Mouse (Mus musculus) heart, embryonic 10.5 days (tissue): ENCODE results near the gene Eml3. TPM values are rescaled to one million over a fixed set of nuclear protein-coding genes. Genes with fewer than 3 reads are reported as not detected.

ENCODE experiments used
- DNase-seq: peaks from one replicate; pipeline ENCODE4 v3.0.0-alpha.2; 2017; ENCODE audit warnings: low spot score
- H3K27ac ChIP-seq: fragments of 300-500 bp; sonication (generic); 2 replicates; pipeline ENCODE4 v1.5.1; 2016; ENCODE audit warnings: mild to moderate bottlenecking
- H3K27me3 ChIP-seq: fragments of 300-500 bp; sonication (generic); 2 replicates; pipeline ENCODE4 v1.6.1; 2016; ENCODE audit warnings: mild to moderate bottlenecking; ENCODE audit not compliant: poor library complexity, insufficient read depth, severe bottlenecking
- H3K36me3 ChIP-seq: fragments of 300-500 bp; sonication (generic); 2 replicates; pipeline ENCODE4 v1.6.1; 2016; ENCODE audit warnings: mild to moderate bottlenecking, moderate library complexity
- H3K4me1 ChIP-seq: fragments of 300-500 bp; sonication (generic); 2 replicates; pipeline ENCODE4 v1.6.1; 2016; ENCODE audit warnings: mild to moderate bottlenecking
- H3K4me3 ChIP-seq: fragments of 300-500 bp; sonication (generic); 2 replicates; pipeline ENCODE4 v1.5.1; 2016; ENCODE audit warnings: mild to moderate bottlenecking, moderate library complexity
- H3K9me3 ChIP-seq: fragments of 300-500 bp; sonication (generic); 2 replicates; pipeline ENCODE4 v1.6.1; 2016; ENCODE audit warnings: mild to moderate bottlenecking, moderate library complexity
- WGBS: fragments of 180-500 bp; shearing (Covaris S2); methylation state at CpG from one replicate; pipeline ENCODE4 v1.1.7; 2016; 5-methylcytosine and 5-hydroxymethylcytosine counted together
- microRNA-seq: library from miRNA; unstranded; fragments of <30 nt; microRNA quantifications from one replicate; pipeline ENCODE4, GENCODE M21; 2017
- polyA plus RNA-seq: library from polyadenylated mRNA; unstranded; fragments of >200 nt; fragmentation: Nextera tagmentation; extraction: Ambion mirVana; gene quantifications from 2 replicates; pipeline ENCODE4 v1.2.1, GENCODE M21; 2016

Gene Eml3
- polyA plus RNA-seq, 1 experiment from 2014 or later: 24.4 TPM

- WGBS: 12% methylated on average over 15 of the region's 15 CpGs
- Histone ChIP-seq H3K4me1 (peaks cover 84% of the 10 kb centered on the region), H3K27ac (peak overlapping the region; percentile 95), H3K4me3 (peak overlapping the region; percentile 81), H3K36me3 (no peaks in the 10 kb centered on the region), H3K9me3 (no peaks in the 10 kb centered on the region), H3K27me3 (peaks cover 8% of the 10 kb centered on the region; the same call in 1 of the 2 replicates)
- no peak for DNase-seq
These were observed 59.2 kb downstream of the Eml3 start for GRCm38 (mm10) chr19:8988346-8989065.

DNA sequence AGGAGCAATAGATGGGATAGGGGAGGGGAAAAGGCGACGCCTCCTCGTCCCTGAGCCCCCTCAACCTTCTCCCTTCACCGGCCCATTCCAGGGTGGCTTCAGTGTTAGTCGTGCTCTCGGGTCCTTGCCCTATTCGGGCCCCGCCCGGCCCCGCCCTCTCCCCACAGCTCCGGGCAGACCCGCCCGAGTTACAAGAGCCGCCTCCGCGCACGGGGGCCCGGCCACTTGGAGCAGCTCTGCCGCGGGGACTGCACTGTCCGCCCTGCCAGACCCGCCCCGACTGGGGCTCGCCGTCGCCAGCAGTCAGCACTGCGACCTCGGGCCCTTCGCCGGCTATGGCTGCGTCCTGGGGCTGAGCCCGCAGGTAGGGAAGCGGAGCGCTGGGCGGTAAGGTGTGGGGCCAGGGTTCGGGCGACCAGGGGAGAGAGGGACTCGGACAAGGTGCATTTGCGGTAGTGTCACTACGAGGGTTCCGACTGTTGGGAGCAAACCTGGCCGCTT is 59.8 kb downstream of the Eml3 start, which contains the start of gene Ahnak:
Gene Ahnak, plus strand, starts transcription at position 219 of the 501 bp plus-strand sequence.
- Histone ChIP-seq H3K27me3 (peaks cover 8% of the 10 kb centered on the region; the same call in 1 of the 2 replicates), H3K9me3 (no peaks in the 10 kb centered on the region), H3K27ac (peak within 1 kb of the TSS; percentile 95), H3K36me3 (no peaks in the 10 kb centered on the region), H3K4me3 (peak within 1 kb of the TSS; percentile 81), H3K4me1 (peaks cover 80% of the 10 kb centered on the region)
- peak; percentile 93 for DNase-seq
- WGBS: under 1% methylated on average over 42 of the region's 42 CpGs

DNA sequence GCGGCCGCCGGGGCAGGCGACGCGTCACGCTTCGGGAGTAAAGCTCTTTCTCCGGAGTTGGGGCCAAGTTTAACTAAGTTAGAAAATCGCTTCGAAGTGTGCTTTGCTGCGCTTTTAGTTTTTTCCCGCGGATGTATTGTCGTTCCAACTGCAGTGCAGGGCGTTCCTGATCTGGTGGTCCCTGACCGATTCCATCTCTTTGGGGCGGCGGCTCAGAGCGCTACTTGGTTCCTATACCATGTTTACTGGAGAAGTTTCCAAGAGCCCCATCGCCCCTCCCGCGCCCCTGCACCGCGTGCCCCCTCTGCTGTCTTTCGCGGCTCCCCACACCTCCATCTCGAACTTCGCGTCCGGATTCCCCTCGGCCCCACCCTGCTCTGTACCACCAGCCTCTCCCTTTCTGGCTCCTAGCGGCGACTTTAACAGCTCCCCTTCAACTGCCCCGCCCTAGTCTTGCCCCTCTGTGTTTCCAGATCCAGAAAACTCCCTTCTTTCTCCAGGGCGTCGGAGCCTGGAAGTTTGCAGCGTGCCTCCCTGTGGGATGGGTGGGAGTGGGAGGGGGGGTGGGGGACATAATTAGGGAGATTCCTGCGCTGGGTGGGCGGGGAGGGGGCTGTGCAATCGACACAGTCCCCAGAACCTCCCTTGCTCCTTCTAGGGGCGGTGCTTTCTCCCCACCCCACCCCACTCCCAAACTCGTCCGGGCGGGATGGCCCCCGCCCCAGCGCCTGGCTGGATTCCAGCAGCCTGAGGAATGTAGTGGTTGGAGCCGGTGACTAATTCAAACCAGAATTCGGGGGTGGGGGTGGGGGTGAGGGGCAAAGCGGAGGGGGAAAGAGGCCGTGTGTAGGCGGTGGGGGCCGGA is 60.4 kb downstream of the Eml3 start:
- peak overlapping the region; percentile 95 for H3K27ac ChIP-seq
- peaks cover 8% of the 10 kb centered on the region; the same call in 1 of the 2 replicates for H3K27me3 ChIP-seq
- peak; percentile 90 for DNase-seq
- peaks cover 74% of the 10 kb centered on the region for H3K4me1 ChIP-seq
- under 1% methylated on average over 53 of the region's 53 CpGs for WGBS
- H3K4me3 ChIP-seq: peak overlapping the region; percentile 81
- no peaks in the 10 kb centered on the region for H3K9me3 ChIP-seq
- no peaks in the 10 kb centered on the region for H3K36me3 ChIP-seq

DNA sequence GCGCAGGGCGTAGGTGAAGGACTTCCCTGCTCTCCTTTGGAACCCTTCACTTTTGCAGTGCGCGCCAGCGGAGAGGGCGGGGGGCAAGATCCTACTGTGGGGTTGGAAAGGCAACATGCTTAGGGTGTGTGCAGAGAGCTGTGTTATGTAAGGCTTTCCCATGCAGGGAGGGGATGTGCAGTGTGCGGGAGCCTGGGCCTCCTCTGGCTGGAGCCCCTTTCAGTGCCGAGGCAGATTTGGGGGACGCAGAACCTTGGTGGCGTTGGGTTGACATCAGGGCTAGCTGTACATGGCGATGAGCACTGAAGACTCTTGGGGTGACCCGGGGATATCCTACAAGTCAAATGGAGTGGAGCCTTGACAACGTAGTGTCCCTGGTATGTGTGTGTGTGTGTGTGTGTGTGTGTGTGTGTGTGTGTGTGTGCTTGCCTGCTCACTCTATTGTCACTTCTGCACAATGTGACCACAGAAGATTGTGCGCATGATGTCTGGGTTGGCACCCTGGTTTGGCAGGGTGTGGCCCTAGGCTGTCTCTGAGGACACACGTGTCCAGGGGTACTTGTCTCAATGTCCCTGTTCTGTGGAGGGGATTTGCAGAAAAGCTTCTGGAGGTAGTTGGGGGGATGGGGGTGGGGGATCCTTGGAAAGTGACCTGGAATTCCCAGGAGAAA is 61.2 kb downstream of the Eml3 start:
- peak; percentile 83 for DNase-seq

More for the DNA sequence above, 61.2 kb downstream of the Eml3 start:
- H3K27me3 ChIP-seq: peaks cover 8% of the 10 kb centered on the region; the same call in 1 of the 2 replicates
- H3K9me3 ChIP-seq: no peaks in the 10 kb centered on the region
- H3K27ac ChIP-seq: peak overlapping the region; percentile 95
- peaks cover 74% of the 10 kb centered on the region for H3K4me1 ChIP-seq
- WGBS: 11% methylated on average over 15 of the region's 15 CpGs
- H3K4me3 ChIP-seq: peak overlapping the region; percentile 81
- H3K36me3 ChIP-seq: no peaks in the 10 kb centered on the region

Small RNA genes lying within 50 kb of the gene (microRNA-seq; reads per million reads assigned to microRNA genes)
- gene Mir5136: not detected

Other genes with a start within 250 kb of the Eml3 start
- gene Slc3a2, start 206.2 kb upstream of the Eml3 start, polyA plus RNA-seq: 91.8 and 104 TPM in 2 replicates
- 76.6 and 101 TPM in 2 replicates for gene Wdr74, start 193.7 kb upstream of the Eml3 start, polyA plus RNA-seq
- gene 1700092M07Rik, start 188.8 kb upstream of the Eml3 start, polyA plus RNA-seq: 1.6 and 2.1 TPM in 2 replicates
- gene Stx5a, start 188.1 kb upstream of the Eml3 start, polyA plus RNA-seq: 83.1 and 91.1 TPM in 2 replicates
- 156 and 193 TPM in 2 replicates for gene Nxf1, start 172.5 kb upstream of the Eml3 start, polyA plus RNA-seq
- 134 and 136 TPM in 2 replicates for gene Tmem223, start 158.6 kb upstream of the Eml3 start, polyA plus RNA-seq
- 57.4 and 60.0 TPM in 2 replicates for gene Tmem179b, start 155.1 kb upstream of the Eml3 start, polyA plus RNA-seq
- 29.7 and 36.1 TPM in 2 replicates for gene Taf6l, start 143.1 kb upstream of the Eml3 start, polyA plus RNA-seq
- gene Polr2g, start 131.0 kb upstream of the Eml3 start, polyA plus RNA-seq: 159 and 172 TPM in 2 replicates
- 5.4 and 5.9 TPM in 2 replicates for gene Zbtb3, start 127.0 kb upstream of the Eml3 start, polyA plus RNA-seq
- gene Ttc9c, start 110.2 kb upstream of the Eml3 start, polyA plus RNA-seq: 43.2 and 51.3 TPM in 2 replicates
- 2.8 and 4.6 TPM in 2 replicates for gene Hnrnpul2, start 109.5 kb upstream of the Eml3 start, polyA plus RNA-seq
- gene AC129217.1, start 99.8 kb upstream of the Eml3 start, polyA plus RNA-seq: not detected in 2 replicates
- gene Bscl2, start 92.1 kb upstream of the Eml3 start, polyA plus RNA-seq: 46.2 and 51.1 TPM in 2 replicates
- gene Gng3, start 90.4 kb upstream of the Eml3 start, polyA plus RNA-seq: 2.6 and 4.7 TPM in 2 replicates
- gene Lrrn4cl, start 78.8 kb upstream of the Eml3 start, polyA plus RNA-seq: 0.36 and 0.51 TPM in 2 replicates
- gene Ubxn1, start 58.1 kb upstream of the Eml3 start, polyA plus RNA-seq: 156 and 193 TPM in 2 replicates
- 58.9 and 59.4 TPM in 2 replicates for gene Uqcc3, start 48.6 kb upstream of the Eml3 start, polyA plus RNA-seq
- 68.9 and 88.7 TPM in 2 replicates for gene Lbhd1, start 45.8 kb upstream of the Eml3 start, polyA plus RNA-seq
- gene Gm49403, start 45.6 kb upstream of the Eml3 start, polyA plus RNA-seq: not detected in 2 replicates
- gene 1810009A15Rik, start 40.7 kb upstream of the Eml3 start, polyA plus RNA-seq: 106 and 140 TPM in 2 replicates
- gene Gm49416, start 40.6 kb upstream of the Eml3 start, polyA plus RNA-seq: not detected in 2 replicates
- 35.8 and 39.0 TPM in 2 replicates for gene Ints5, start 36.5 kb upstream of the Eml3 start, polyA plus RNA-seq
- gene Ganab, start 31.5 kb upstream of the Eml3 start, polyA plus RNA-seq: 91.4 and 103 TPM in 2 replicates
- 52.0 and 57.9 TPM in 2 replicates for gene B3gat3, start 9.2 kb upstream of the Eml3 start, polyA plus RNA-seq
- gene Rom1, start 196 bp upstream of the Eml3 start, polyA plus RNA-seq: 3.2 and 5.2 TPM in 2 replicates
- 113 and 140 TPM in 2 replicates for gene Mta2, start 12.3 kb downstream of the Eml3 start, polyA plus RNA-seq
- gene Tut1, start 24.3 kb downstream of the Eml3 start, polyA plus RNA-seq: 25.7 and 32.8 TPM in 2 replicates
- 378 and 459 TPM in 2 replicates for gene Eef1g, start 37.5 kb downstream of the Eml3 start, polyA plus RNA-seq
- 15.1 and 19.4 TPM in 2 replicates for gene Ahnak, start 59.7 kb downstream of the Eml3 start, polyA plus RNA-seq
- gene Scgb1a1, start 158.4 kb downstream of the Eml3 start, polyA plus RNA-seq: not detected in 2 replicates
- 11.7 and 14.4 TPM in 2 replicates for gene Asrgl1, start 206.1 kb downstream of the Eml3 start, polyA plus RNA-seq